Mouse (Mus musculus) gastrocnemius, adult 8-10 months (tissue): ENCODE data around the gene Tiam1. TPM values are rescaled to one million over a fixed set of nuclear protein-coding genes. Genes with fewer than 3 reads are reported as not detected.
"Not testable (repeated sequence)": the region's sequence is repeated elsewhere in the genome, so short reads cannot be mapped to it uniquely, and the experiment has no call there.

Source experiments
- DNase-seq, 2 experiments: peaks; one replicate each; pipeline ENCODE4 v3.0.0; 2022; ENCODE audit warnings: low spot score in 2 of 2
- total RNA-seq, 4 experiments: library from RNA; stranded (reverse); gene quantifications; 2 replicates each; pipeline ENCODE4 v1.2.4; 2022

The Tiam1 gene
- total RNA-seq, 4 experiments from 2014 or later = 2.9 to 14.0 (median 7.2) TPM

DNA sequence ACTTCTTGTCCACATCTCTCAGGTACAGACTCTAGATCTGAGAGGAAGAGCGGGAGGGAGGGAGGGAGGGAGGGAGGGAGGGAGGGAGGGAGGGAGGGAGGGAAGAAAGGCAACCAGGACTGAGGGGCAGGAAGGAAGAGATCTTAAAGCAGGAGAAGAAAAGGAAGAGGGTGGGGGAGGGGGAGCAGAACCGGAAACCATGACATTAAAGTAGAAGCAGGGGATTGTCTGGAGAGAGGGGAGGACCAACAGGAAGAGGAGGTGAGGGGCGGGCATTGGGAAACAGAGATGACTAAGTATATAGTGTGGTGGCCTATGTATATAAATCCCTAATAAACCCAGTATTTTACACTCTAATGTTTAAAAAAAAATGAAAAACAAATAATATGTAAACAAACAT lies 34.1 kb downstream of the Tiam1 start:
- DNase-seq = no peak

DNA sequence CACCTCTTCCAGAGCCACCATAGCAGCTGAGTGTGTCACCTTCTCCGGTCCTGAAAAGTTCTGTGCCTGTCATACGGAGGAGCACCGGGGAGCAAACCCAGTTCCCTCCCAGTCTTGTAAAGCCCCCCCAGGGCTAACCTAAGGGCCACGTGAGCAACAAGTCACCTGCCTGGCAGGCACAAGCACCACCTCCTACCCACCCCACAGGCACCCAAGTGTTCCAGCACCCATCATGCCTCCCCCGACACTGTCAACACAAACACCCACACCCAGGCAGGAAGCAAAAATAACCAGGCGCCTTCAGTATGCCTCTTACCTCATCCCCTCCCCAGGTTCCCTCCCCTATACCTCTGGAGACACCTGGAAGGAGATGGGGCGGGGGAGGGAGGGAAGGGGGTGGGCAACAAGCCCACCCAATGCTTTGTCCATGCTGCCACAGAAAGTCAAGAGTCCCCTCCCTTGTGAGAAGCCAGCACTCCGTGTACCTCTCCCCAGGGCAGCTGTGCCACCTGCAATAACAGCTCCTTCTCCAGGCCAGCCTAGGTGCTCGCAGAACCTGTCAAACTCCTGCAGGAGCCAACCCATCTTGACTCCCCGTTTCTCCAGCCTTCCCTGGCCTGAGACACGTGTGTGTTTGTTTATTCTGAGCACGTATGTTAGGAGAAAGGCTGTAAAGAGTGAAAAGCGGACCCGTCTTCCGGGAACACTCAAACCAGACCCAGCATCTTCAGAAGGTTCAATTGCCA lies 38.7 kb downstream of the Tiam1 start:
- DNase-seq = no peak

DNA sequence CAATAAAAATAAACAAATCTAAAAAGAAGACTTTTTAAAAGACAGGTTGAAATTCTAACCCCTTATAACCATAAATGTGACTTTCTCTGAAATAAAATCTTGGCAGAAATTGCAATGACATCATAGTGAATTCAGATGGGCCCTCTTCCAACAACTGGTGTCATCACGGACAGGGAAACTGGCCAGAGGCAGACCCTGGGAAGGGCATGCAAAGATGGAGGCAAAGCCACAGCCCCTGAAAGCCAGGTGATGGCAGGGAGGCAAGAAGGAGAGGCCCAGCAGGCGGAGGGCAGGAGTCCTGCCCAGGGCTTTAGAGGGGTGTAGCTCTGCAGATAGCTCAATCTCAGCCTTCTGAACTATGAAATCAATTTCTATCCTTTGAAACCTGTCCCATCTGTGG lies 39.8 kb downstream of the Tiam1 start:
- DNase-seq = no peak

DNA sequence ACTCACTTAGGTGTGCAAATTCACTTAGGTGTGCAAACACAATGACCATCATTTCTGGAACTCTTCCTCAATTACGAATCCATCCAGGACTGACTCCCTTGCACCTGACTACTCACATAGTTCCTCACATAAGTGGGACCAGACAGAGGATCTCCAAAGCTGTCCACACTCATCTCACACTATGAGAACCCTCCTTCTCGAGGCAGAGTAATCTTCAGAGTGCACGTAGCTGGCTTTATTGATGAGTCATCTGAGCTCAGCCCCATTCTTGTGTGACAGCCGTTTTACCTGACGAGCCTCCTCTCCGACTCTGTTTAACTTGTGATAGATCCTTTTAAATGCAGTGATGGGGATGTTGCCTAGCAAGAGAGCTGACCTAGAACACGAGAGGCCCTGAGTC lies 41.0 kb downstream of the Tiam1 start:
- no peak for DNase-seq

DNA sequence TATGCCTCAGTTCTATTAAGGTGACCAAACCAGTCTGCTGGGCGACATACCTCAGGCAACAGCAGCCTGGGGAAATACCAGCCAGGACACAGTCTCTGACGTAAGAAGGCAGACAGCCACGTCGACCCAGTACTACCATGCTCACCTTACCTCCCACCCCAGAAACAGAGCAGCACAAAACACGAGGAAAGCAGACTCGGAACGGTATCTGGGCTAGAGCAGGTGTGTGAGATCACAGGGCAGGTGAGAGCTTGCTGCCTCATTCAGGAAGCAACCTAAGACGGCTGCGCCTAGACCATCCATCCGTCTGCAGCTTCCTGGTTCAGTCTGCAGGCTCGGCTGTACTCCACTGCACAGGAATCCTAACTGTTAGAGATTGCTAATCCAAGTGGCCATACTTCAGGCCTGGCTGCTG lies 45.4 kb downstream of the Tiam1 start:
- DNase-seq = no peak

DNA sequence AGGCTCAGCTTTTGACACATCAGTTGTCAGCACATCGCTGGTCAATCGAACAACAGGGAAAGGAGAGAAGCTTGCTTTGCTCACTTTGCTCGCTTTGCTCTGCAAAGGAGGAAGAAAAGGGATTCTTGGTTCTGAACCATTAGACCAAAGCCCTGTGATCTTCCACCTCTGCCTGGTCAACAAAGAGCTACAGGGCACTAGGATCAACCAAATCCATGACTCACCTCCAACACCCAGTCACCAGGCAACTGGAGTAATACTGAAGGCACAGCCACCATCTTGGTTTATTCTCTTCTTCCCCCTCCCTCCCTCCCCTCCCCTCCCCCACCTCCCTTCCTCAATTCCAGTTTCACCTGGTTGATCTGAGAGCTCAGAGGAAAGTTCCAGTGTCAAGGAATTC lies 45.8 kb downstream of the Tiam1 start:
- DNase-seq = no peak

DNA sequence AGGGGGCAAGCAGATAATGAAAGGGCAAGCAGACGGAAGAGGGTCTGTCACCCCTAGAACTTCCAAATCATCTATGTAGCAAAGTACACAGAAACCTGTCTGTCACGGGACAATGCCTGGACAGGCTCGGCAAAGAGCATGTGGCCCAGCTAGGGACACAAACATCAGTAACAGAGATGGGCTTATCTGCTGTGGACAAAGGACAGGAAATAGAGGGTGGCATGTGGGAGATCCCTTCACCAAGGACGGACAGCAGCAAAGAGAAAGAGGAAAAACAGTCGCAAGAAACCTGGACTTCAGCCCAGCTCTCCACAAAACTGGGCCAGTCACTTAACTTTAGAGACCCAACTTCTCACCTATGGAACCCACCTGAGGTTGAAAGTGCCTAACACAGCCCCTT lies 47.6 kb downstream of the Tiam1 start:
- no peak for DNase-seq

DNA sequence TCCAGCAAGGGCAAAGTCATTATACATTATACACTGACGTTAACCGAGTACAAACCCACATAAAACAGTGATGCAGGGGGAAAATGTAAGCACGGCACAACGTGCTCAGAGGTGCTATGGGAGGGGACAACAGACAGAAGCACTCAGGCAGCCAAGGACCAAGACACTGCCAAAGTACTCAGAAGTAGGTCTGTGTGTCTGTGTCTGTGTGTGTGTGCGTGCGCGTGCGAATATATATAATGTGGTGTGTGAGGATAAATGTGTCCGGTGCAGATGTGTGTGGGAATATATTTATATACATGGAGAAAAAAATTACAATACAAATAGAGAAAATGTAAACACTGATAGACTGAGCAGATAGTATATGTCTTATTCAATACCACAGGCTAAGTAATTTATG lies 50.6 kb downstream of the Tiam1 start:
- DNase-seq = no peak

DNA sequence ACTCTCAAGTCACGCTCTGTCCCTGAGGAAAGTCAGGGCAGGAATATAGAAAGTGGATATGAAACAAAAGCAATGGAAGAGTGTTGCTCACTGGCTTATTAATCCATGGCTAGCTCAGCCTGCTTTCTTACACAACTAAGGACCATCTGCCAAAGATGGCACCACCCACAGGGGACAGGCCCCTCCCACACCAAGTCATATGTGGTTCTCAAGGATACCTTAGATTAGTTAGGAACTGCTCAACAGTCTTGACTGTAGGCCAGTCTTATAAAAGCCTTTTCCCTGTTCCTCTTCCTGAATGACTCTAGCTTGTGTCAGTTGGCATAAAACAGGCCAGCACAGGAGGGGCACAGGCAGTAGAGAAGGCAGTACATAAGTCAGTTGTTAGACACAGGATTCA lies 51.7 kb downstream of the Tiam1 start:
- DNase-seq = no peak

DNA sequence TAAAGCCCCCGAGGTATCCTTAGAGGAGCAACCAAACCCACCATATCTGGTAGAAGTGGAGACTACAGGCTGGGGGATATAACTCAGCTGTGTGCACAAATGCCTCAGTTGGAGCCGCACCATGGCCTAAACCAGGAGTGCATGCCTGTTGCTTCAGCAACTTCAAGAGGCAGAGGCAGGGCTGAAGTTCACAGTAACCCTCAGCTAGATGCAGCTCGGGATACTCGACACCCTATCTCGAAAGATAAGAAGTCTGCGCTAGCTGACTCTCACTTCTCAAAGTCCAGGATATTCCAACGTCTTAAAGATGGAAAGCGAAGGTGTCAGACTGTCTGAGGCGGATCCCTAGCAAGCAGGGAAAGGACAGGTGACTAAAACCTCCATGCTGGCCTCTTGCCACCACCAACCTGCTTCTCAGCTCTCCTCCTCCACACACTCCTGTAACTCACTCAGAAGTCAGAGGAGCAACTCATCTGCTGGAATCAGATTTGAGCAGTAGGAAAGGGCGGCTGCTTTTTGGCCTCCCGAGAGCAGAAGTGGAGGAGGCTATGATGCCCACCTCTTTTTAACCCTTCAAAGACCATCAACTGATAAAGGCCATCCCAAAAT lies 52.4 kb downstream of the Tiam1 start:
- no peak for DNase-seq

DNA sequence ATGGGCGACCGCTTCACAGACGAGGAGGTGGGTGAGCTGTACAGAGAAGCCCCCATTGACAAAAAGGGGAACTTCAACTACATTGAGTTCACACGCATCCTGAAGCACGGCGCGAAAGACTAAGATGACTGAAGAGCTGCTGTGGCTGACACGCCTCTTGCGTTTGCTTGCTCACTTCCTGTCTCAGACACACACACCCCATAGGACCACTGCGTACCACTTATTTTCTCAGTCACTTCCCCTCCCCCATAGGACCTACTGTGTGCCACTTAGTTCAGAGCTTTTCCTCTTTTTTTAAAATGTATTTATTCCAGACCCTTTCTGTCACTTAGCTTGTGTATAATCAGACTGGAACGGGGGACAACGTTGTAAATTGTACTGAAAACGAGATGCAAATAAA lies 53.2 kb downstream of the Tiam1 start:
- no peak for DNase-seq

DNA sequence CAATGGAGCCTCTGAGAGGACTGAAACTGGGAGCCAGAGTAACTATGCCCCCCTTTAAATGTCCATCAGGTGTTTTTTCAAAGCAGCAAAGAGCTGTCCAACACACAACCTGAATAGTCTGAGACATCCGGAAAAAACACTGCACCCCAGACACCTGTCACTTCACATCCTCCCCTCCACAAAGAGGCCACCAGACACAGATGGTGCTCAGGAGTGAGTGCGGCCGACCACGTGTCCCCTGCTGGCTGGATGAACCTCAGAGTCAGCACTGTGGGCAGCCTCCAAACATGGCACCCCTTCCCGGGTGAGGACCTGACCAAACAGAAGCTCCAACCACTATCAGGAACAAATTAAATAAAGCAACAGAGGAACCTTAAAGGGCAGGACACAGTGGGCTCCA lies 56.3 kb downstream of the Tiam1 start:
- DNase-seq = no peak

DNA sequence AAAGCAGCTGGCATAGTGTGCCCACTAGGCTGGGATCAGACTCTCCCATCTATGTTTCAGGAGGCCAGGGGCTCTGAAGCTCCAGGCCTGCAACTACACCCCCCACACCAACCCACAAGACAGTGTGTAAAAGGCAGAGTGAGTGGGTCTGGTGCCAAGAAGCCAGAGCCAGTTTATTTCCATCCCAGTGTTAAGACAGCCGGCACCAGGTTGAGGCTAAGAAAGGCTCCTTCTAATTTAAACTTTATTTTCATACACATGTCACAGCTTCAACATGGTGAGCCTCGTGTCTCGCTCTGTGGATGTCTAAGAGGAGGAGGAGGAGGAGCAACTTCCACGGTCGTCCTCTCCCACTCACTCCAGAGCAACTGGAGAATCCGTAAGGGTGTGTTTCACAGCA lies 57.5 kb downstream of the Tiam1 start:
- no peak for DNase-seq

DNA sequence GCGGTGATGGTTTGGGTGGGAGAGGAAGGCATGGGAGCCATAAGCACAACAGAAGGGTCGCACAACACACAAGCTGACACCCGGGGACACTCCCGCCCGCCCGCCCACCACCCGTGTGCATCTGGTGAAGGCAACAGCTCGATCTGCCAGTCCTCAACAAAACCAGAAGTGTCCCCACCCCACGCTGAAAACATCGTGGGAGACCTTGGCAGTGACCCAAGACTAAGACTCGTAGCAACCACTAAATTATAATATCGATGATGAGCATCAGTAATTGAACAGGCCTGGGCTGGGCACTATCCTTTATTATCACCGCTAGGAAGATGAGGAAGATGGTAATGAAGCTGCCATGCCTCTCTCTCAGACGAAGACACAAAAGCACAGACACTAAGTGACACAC lies 58.0 kb downstream of the Tiam1 start:
- DNase-seq = no peak

DNA sequence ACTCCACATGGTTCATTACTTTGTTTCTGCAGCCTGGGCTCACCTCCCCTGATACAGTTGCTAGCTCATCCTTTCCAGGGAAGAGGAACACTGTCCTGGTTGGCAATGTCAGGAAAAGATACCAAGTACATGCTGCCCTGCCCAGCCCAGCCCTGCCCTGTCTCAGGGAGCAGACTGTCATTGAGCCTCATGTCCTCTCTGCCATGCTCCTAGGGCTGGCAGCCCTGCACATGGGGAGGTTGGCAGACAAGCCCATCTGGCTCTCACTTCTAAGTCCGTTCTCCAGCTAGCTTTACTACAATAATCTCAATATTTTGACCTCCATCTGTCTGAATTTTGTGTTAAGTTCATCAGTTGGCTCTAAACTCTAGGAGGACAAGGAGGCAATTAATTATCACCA lies 62.4 kb downstream of the Tiam1 start:
- no peak for DNase-seq

DNA sequence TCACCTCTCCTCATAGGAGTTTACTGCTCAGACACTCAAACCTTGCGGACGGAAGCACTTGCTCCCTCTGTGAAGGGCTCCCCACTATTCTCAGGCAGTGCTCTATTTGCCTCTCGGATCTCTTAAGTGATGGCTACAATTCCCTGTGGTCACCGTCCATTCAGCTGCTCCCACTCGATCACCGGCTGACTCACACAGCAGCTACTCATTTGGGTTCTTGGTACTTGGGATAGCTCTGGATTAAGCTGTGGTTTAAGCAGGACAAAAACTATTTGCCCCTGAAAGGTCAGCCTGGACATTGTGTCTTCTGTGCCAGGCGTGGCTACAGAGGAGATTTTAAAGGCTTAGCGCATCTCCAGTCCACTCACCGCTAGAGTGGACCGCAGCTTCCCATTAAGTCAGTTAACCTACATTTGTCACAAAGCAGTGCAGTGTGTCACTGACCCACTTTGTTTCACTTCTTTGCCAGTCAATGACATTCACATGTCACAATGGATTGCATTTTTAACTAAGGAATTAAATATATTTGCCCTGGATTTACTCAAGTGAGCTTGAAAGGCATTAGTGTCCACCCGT lies 64.7 kb downstream of the Tiam1 start:
- DNase-seq = no peak

DNA sequence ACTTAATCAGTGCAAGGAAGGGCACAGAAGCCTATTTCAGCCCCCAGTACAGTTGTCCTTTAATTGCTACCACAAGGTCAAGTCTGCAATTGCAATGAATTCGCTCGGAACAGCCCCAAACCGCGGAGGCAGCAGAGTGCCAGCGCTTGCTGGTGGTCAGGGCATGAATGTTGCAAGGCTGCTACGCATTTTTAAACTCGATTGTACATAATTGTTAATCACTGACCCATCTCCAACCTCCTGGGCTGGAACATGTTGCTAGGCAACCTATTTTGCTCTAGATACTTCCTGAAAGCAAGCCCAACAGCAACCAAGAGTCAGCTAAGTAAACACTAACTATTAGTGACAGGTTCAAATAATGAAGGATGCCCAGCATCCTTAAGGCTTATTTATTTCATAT lies 70.1 kb downstream of the Tiam1 start:
- DNase-seq = no peak

DNA sequence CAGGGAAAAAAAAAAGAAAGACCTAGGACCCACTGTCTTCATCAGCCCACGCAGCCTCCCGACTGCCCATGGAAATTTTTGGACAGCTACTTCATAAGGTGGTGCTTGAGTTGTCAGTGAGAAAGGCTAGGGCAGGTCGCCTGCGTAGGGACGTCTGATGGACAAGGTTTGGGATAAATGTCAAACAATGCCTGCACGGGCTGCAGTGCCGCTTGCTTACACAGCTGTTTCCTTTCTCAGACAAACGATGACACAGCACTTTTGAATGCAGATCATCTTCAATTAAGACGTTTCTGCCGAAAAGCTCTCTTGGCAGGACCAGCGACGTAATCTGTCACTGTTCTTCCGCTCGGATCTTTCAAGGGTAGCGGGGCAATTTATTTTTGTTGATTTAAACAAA lies 70.9 kb downstream of the Tiam1 start:
- DNase-seq = no peak

DNA sequence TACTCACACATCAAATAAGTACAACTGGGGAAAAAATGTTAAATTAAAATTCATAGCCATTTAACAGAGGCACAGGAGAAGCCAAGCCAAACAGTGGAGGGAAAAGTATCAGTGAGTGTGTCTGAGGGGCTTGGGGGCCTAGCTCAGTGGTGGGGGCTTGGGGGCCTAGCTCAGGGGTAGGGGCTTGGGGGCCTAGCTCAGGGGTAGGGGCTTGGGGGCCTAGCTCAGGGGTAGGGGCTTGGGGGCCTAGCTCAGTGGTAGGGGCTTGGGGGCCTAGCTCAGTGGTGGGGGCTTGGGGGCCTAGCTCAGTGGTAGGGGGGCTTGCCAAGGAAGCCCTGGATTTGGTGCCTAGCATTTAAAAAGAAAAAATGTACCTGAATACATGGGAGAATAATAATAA lies 72.4 kb downstream of the Tiam1 start:
- not testable (repeated sequence) for DNase-seq

DNA sequence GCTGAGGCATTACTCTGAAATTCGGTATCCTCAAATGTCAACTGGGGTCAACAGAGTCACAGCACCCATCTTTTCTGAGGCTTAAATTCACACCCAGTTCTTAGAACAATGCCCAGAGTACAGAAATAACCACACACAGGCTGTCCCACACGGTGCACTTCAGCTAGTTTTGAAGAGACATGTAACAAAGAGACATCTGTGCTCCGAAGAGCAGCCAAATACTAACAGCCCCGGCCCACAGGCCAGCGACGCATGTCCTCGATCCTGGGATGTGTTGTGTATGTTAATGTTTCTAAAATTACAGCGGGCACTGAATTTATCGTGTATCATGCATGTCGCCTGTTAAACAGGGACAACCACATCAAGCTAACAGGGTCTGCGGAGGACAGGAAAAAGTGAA lies 73.5 kb downstream of the Tiam1 start:
- DNase-seq = no peak

DNA sequence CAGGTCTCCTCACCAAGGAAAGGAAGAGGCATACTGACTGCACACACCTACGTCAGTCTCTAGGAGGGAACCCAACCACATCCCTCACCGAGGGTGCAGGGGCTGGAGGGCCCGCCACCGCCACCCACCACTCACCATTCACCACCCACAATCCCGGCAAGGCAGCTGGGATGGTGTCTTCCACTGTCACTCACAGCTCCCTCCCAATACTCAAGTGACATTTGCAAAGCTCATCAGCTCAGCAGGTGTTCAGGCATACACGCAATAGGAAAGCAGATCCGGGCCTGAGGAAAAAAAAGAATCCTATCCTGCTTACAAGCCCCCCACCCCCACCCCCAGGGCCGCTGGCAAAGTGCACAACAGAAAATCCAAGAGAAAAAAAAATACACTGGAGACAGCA lies 74.4 kb downstream of the Tiam1 start:
- DNase-seq = no peak

DNA sequence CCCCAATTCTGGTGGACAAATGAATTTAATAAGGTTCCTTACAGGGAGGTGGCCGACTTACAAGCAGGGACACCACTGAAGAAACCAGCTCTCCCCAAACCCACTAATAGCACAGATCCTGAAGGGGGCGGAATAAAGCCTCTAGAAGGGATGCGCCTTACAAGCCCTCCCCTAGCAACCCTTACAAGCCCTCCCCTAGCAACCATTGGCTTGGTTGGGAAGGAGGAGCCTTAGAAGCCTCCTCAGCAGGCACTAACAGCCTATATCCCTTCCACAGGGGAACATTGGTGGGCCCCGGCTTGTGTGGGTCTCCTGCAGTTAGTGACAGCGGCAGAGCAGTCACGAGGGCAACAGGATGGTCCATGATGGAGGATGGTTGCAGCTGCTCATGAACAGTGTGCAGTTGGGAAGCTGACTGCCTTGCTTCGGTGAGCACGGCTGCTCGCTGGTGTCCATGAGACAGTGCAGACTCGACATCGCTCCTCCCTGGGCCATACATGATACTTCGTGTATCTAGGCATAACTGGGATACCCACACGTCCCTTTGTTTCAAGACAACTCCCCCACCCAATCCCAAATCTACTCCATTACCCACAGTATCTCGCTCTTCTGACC lies 90.6 kb downstream of the Tiam1 start:
- DNase-seq = no peak

DNA sequence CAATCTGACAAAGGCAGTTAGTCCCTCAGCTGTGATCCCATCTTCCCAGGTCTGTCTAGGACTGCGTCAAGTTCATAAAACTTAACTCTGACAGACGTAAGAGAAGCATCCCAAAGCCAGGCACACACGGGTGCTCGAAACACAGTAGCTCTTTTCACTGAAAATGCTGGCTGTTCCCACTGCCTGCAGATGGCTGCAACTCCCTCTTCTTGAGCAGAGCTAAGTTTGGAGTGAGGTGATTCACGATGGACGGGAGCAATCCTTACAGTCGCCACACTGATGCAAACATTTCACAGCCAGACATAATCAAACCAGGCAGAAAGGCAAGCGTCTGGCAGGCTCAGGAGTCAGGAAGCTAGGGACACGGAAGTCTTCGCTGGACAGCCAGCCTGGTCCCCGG lies 91.2 kb downstream of the Tiam1 start:
- DNase-seq = no peak
